Mouse (Mus musculus): ENCODE data around the gene Cela3b.
"Not testable (repeated sequence)": the region's sequence is repeated elsewhere in the genome, so short reads cannot be mapped to it uniquely, and the experiment has no call there.

Cela3b gene

GRCm38 (mm10) chr4:137412185-137412709 is 18.1 kb downstream of the Cela3b start:
- DNase-seq = not testable (repeated sequence)

- DNase-seq = no peak
Observed at GRCm38 (mm10) chr4:137409691-137410090, 20.6 kb downstream of the Cela3b start, which contains the start of gene Cela3a. Cela3a (minus strand) TSS chr4:137409791.

GRCm38 (mm10) chr4:137405571-137405970 is 24.8 kb downstream of the Cela3b start:
- DNase-seq = no peak

GRCm38 (mm10) chr4:137396641-137397525 is 33.5 kb downstream of the Cela3b start:
- DNase-seq = peak; percentile 49

GRCm38 (mm10) chr4:137393378-137394135 is 36.8 kb downstream of the Cela3b start:
- no peak for DNase-seq

GRCm38 (mm10) chr4:137392874-137393273 is 37.5 kb downstream of the Cela3b start:
- no peak for DNase-seq

- no peak for DNase-seq
Observed at GRCm38 (mm10) chr4:137391287-137391686, 39.1 kb downstream of the Cela3b start.

GRCm38 (mm10) chr4:137390196-137390595 is 40.1 kb downstream of the Cela3b start:
- no peak for DNase-seq

GRCm38 (mm10) chr4:137388983-137389382 is 41.4 kb downstream of the Cela3b start:
- peak; percentile 41 for DNase-seq

GRCm38 (mm10) chr4:137388059-137388794 is 42.1 kb downstream of the Cela3b start:
- DNase-seq = peak; percentile 97

- DNase-seq = no peak
Observed at GRCm38 (mm10) chr4:137387482-137388058, 42.8 kb downstream of the Cela3b start.

- no peak for DNase-seq
Observed at GRCm38 (mm10) chr4:137380702-137381605, 49.4 kb downstream of the Cela3b start.

GRCm38 (mm10) chr4:137379713-137380255 is 50.6 kb downstream of the Cela3b start:
- no peak for DNase-seq

GRCm38 (mm10) chr4:137379085-137379484 is 51.3 kb downstream of the Cela3b start:
- DNase-seq = no peak

GRCm38 (mm10) chr4:137377526-137378304 is 52.6 kb downstream of the Cela3b start:
- no peak for DNase-seq

- no peak for DNase-seq
Observed at GRCm38 (mm10) chr4:137376778-137377177, 53.6 kb downstream of the Cela3b start.

- peak; percentile 38 for DNase-seq
Observed at GRCm38 (mm10) chr4:137375314-137376278, 54.7 kb downstream of the Cela3b start.

- no peak for DNase-seq
Observed at GRCm38 (mm10) chr4:137373711-137374110, 56.6 kb downstream of the Cela3b start.

Measured in retina, postnatal 1 day (tissue).